Mouse (Mus musculus) embryonic facial prominence, embryonic 12.5 days (tissue): ENCODE results near the gene Sgk2. TPM values are rescaled to one million over a fixed set of nuclear protein-coding genes. Genes with fewer than 3 reads are reported as not detected.

Experiments used
- ATAC-seq: fragments of 200-750 bp; cut with Nextera tagmentation; 2 replicates; pipeline ENCODE4 v1.8.0; 2017; ENCODE audit not compliant: insufficient number of reproducible peaks, insufficient read depth, low FRiP score, low TSS enrichment
- H3K27ac ChIP-seq: fragments of 300-500 bp; sonication (generic); 2 replicates; pipeline ENCODE4 v1.5.1; 2016; ENCODE audit warnings: mild to moderate bottlenecking
- H3K27me3 ChIP-seq: fragments of 300-500 bp; sonication (generic); 2 replicates; pipeline ENCODE4 v1.6.1; 2016; ENCODE audit warnings: mild to moderate bottlenecking, moderate library complexity
- H3K36me3 ChIP-seq: fragments of 300-500 bp; sonication (generic); 2 replicates; pipeline ENCODE4 v1.6.1; 2016; ENCODE audit warnings: mild to moderate bottlenecking
- H3K4me1 ChIP-seq: fragments of 300-500 bp; sonication (generic); 2 replicates; pipeline ENCODE4 v1.6.1; 2016
- H3K4me2 ChIP-seq: fragments of 300-500 bp; sonication (generic); replicated peaks from 2 replicates; pipeline ENCODE4 v1.6.1; 2016; ENCODE audit warnings: mild to moderate bottlenecking, moderate library complexity
- H3K4me3 ChIP-seq: fragments of 300-500 bp; sonication (generic); 2 replicates; pipeline ENCODE4 v1.5.1; 2016; ENCODE audit warnings: mild to moderate bottlenecking
- H3K9ac ChIP-seq: fragments of 300-500 bp; sonication (generic); 2 replicates; pipeline ENCODE4 v1.6.1; 2016; ENCODE audit warnings: mild to moderate bottlenecking, moderate library complexity
- H3K9me3 ChIP-seq: fragments of 300-500 bp; sonication (generic); 2 replicates; pipeline ENCODE4 v1.6.1; 2016; ENCODE audit warnings: mild to moderate bottlenecking, moderate library complexity
- WGBS: fragments of 180-500 bp; shearing (Covaris S2); methylation state at CpG from one replicate; pipeline ENCODE4 v1.1.7; 2016; 5-methylcytosine and 5-hydroxymethylcytosine counted together
- polyA plus RNA-seq: library from polyadenylated mRNA; unstranded; fragments of >200 nt; fragmentation: Nextera tagmentation; extraction: Ambion mirVana; gene quantifications from 2 replicates; pipeline ENCODE4 v1.2.1, GENCODE M21; 2016

The Sgk2 gene
- polyA plus RNA-seq, 1 experiment from 2014 or later = 0.05 TPM

- no peak overlapping the region for H3K27ac ChIP-seq
- H3K4me3 ChIP-seq = no peak overlapping the region
- no peak overlapping the region for H3K9ac ChIP-seq
- no peaks in the 10 kb centered on the region for H3K9me3 ChIP-seq
- 75% methylated on average over 6 of the region's 6 CpGs for WGBS
- H3K4me2 ChIP-seq = no peak overlapping the region
- peaks cover 21% of the 10 kb centered on the region for H3K36me3 ChIP-seq
- H3K4me1 ChIP-seq = no peaks in the 10 kb centered on the region
- ATAC-seq = no peak
- H3K27me3 ChIP-seq = no peaks in the 10 kb centered on the region
Measured at GRCm38 (mm10) chr2:163062119-163062508, 75.0 kb downstream of the Sgk2 start.

Other genes with a start within 250 kb of the Sgk2 start
- 255 and 274 TPM in 2 replicates for gene Srsf6, start 55.8 kb upstream of the Sgk2 start, polyA plus RNA-seq
- gene L3mbtl1, start 43.9 kb upstream of the Sgk2 start, polyA plus RNA-seq = 0.17 and 0.28 TPM in 2 replicates
- 52.2 and 55.7 TPM in 2 replicates for gene Ift52, start 30.0 kb downstream of the Sgk2 start, polyA plus RNA-seq
- 33.9 and 35.2 TPM in 2 replicates for gene Mybl2, start 67.4 kb downstream of the Sgk2 start, polyA plus RNA-seq
- not detected in 2 replicates for gene Gtsf1l, start 100.5 kb downstream of the Sgk2 start, polyA plus RNA-seq
- 5.2 and 6.1 TPM in 2 replicates for gene Tox2, start 215.8 kb downstream of the Sgk2 start, polyA plus RNA-seq